Mouse (Mus musculus) kidney, adult 8-10 months (tissue): ENCODE data around the gene Hoxd1.

ENCODE experiments used
- DNase-seq, 2 experiments: peaks; one replicate each; pipeline ENCODE4 v3.0.0; 2022

Gene Hoxd1

GRCm38 (mm10) chr2:74733317-74733661 lies 29.5 kb upstream of the Hoxd1 start:
- DNase-seq, result no peak

GRCm38 (mm10) chr2:74733765-74734164 lies 29.0 kb upstream of the Hoxd1 start:
- DNase-seq, result no peak

- DNase-seq, result no peak
These were observed 28.3 kb upstream of the Hoxd1 start for GRCm38 (mm10) chr2:74734451-74734850.

- DNase-seq, result no peak
These were observed 27.6 kb upstream of the Hoxd1 start for GRCm38 (mm10) chr2:74734996-74735811.

GRCm38 (mm10) chr2:74735851-74736687 lies 26.7 kb upstream of the Hoxd1 start:
- no peak for DNase-seq

- DNase-seq, result no peak
These were observed 25.8 kb upstream of the Hoxd1 start for GRCm38 (mm10) chr2:74736688-74737577.

- no peak for DNase-seq
These were observed 25.2 kb upstream of the Hoxd1 start for GRCm38 (mm10) chr2:74737578-74738070.

- DNase-seq, result peak in 1 of 2 experiments; percentile 46
These were observed 23.9 kb upstream of the Hoxd1 start for GRCm38 (mm10) chr2:74738623-74739475.

GRCm38 (mm10) chr2:74739476-74739800 lies 23.3 kb upstream of the Hoxd1 start:
- no peak for DNase-seq

GRCm38 (mm10) chr2:74739869-74740268 lies 22.9 kb upstream of the Hoxd1 start:
- no peak for DNase-seq

GRCm38 (mm10) chr2:74740311-74741091 lies 22.3 kb upstream of the Hoxd1 start:
- no peak for DNase-seq

- no peak for DNase-seq
These were observed 21.4 kb upstream of the Hoxd1 start for GRCm38 (mm10) chr2:74741252-74741978.

GRCm38 (mm10) chr2:74741979-74742277 lies 20.9 kb upstream of the Hoxd1 start:
- DNase-seq, result no peak

GRCm38 (mm10) chr2:74745540-74746297 lies 17.1 kb upstream of the Hoxd1 start:
- no peak for DNase-seq

GRCm38 (mm10) chr2:74746298-74746921 lies 16.4 kb upstream of the Hoxd1 start:
- no peak for DNase-seq

GRCm38 (mm10) chr2:74747006-74747405 lies 15.8 kb upstream of the Hoxd1 start:
- DNase-seq, result no peak

- DNase-seq, result no peak
These were observed 15.1 kb upstream of the Hoxd1 start for GRCm38 (mm10) chr2:74747661-74748141.

GRCm38 (mm10) chr2:74748436-74748995 lies 14.3 kb upstream of the Hoxd1 start:
- no peak for DNase-seq
